Mouse (Mus musculus) intestine, embryonic 15.5 days (tissue): ENCODE measurements at regions not wholly inside any gene's neighbourhood (a gene's known extent, or its start where the extent isn't known, plus 50 kb on each side); places are given as distances from the start of the nearest gene placed in this dataset.

Experiments
- ATAC-seq: fragments of 200-750 bp; cut with Nextera tagmentation; 2 replicates; pipeline ENCODE4 v1.8.0; 2017; ENCODE audit warnings: moderate TSS enrichment, moderate library complexity
- H3K27ac ChIP-seq: fragments of 300-500 bp; sonication (generic); 2 replicates; pipeline ENCODE4 v1.5.1; 2015; ENCODE audit warnings: mild to moderate bottlenecking, inconsistent platforms
- H3K27me3 ChIP-seq: fragments of 300-500 bp; sonication (generic); replicated peaks from 2 replicates; pipeline ENCODE4 v1.6.1; 2015; ENCODE audit warnings: inconsistent platforms
- H3K36me3 ChIP-seq: fragments of 300-500 bp; sonication (generic); 2 replicates; pipeline ENCODE4 v1.6.1; 2015; ENCODE audit warnings: inconsistent platforms
- H3K4me1 ChIP-seq: fragments of 300-500 bp; sonication (generic); replicated peaks from 2 replicates; pipeline ENCODE4 v1.6.1; 2015; ENCODE audit warnings: inconsistent platforms
- H3K4me2 ChIP-seq: fragments of 300-500 bp; sonication (generic); replicated peaks from 2 replicates; pipeline ENCODE4 v1.6.1; 2015; ENCODE audit warnings: mild to moderate bottlenecking, inconsistent platforms
- H3K4me3 ChIP-seq: fragments of 300-500 bp; sonication (generic); replicated peaks from 2 replicates; pipeline ENCODE4 v1.5.1; 2015; ENCODE audit warnings: inconsistent platforms
- H3K9ac ChIP-seq: fragments of 300-500 bp; sonication (generic); 2 replicates; pipeline ENCODE4 v1.6.1; 2015; ENCODE audit warnings: inconsistent platforms
- H3K9me3 ChIP-seq: fragments of 300-500 bp; sonication (generic); 2 replicates; pipeline ENCODE4 v1.6.1; 2016; ENCODE audit warnings: inconsistent platforms
- WGBS: fragments of 180-500 bp; shearing (Covaris S2); methylation state at CpG from one replicate; pipeline ENCODE4 v1.1.7; 2015; 5-methylcytosine and 5-hydroxymethylcytosine counted together

GRCm38 (mm10) chr3:121902246-121902645 is 50.1 kb upstream of the Arhgap29 start:
- Histone ChIP-seq H3K36me3 (no peaks in the 10 kb centered on the region), H3K27ac (no peak overlapping the region)
- 91% methylated on average over 15 of the region's 15 CpGs for WGBS

GRCm38 (mm10) chr3:121900429-121900844 is 51.9 kb upstream of the Arhgap29 start:
- WGBS, result 67% methylated on average over 8 of the region's 8 CpGs
- H3K9me3 ChIP-seq, result no peaks in the 10 kb centered on the region
- H3K27me3 ChIP-seq, result no peaks in the 10 kb centered on the region
- H3K4me2 ChIP-seq, result no peak overlapping the region
- H3K4me1 ChIP-seq, result no peaks in the 10 kb centered on the region
- no peak for ATAC-seq
- no peak overlapping the region for H3K27ac ChIP-seq
- H3K4me3 ChIP-seq, result no peak overlapping the region
- no peak overlapping the region for H3K9ac ChIP-seq
- H3K36me3 ChIP-seq, result no peaks in the 10 kb centered on the region

More at GRCm38 (mm10) chr3:121902246-121902645, 50.1 kb upstream of the Arhgap29 start:
- no peak for ATAC-seq
- H3K4me1 ChIP-seq, result 0 out of 2 replicates have a peak, but pooled peaks cover 3% of the 10 kb centered on the region
- no peak overlapping the region for H3K4me2 ChIP-seq
- H3K9me3 ChIP-seq, result no peaks in the 10 kb centered on the region
- H3K27me3 ChIP-seq, result no peaks in the 10 kb centered on the region
- H3K9ac ChIP-seq, result no peak overlapping the region; the same call in 1 of the 2 replicates
- H3K4me3 ChIP-seq, result no peak overlapping the region

GRCm38 (mm10) chr3:121897821-121898574 is 54.3 kb upstream of the Arhgap29 start:
- no peak overlapping the region for H3K4me3 ChIP-seq
- H3K36me3 ChIP-seq, result no peaks in the 10 kb centered on the region
- no peak overlapping the region for H3K9ac ChIP-seq
- no peaks in the 10 kb centered on the region for H3K9me3 ChIP-seq
- no peaks in the 10 kb centered on the region for H3K27me3 ChIP-seq
- ATAC-seq, result no peak; the same call in 1 of the 2 replicates
- H3K27ac ChIP-seq, result no peak overlapping the region
- WGBS, result 56% methylated on average over 14 of the region's 14 CpGs
- H3K4me2 ChIP-seq, result no peak overlapping the region
- H3K4me1 ChIP-seq, result no peaks in the 10 kb centered on the region

GRCm38 (mm10) chr3:121893606-121894005 is 58.7 kb upstream of the Arhgap29 start:
- H3K4me3 ChIP-seq, result no peak overlapping the region
- no peaks in the 10 kb centered on the region for H3K9me3 ChIP-seq
- H3K4me2 ChIP-seq, result no peak overlapping the region
- H3K36me3 ChIP-seq, result no peaks in the 10 kb centered on the region
- H3K27me3 ChIP-seq, result no peaks in the 10 kb centered on the region
- H3K27ac ChIP-seq, result no peak overlapping the region
- peak; percentile 61; the same call in 1 of the 2 replicates for ATAC-seq
- WGBS, result 71% methylated on average over 7 of the region's 7 CpGs
- H3K4me1 ChIP-seq, result 0 out of 2 replicates have a peak, but pooled peaks cover 3% of the 10 kb centered on the region
- H3K9ac ChIP-seq, result no peak overlapping the region

GRCm38 (mm10) chr3:121892675-121893074 is 59.7 kb upstream of the Arhgap29 start:
- no peak for ATAC-seq
- Histone ChIP-seq H3K27me3 (no peaks in the 10 kb centered on the region), H3K4me3 (no peak overlapping the region), H3K27ac (no peak overlapping the region), H3K4me1 (0 out of 2 replicates have a peak, but pooled peaks cover 3% of the 10 kb centered on the region), H3K9ac (no peak overlapping the region), H3K4me2 (no peak overlapping the region), H3K36me3 (no peaks in the 10 kb centered on the region), H3K9me3 (no peaks in the 10 kb centered on the region)
- WGBS, result 82% methylated on average over 3 of the region's 3 CpGs

GRCm38 (mm10) chr3:121891338-121891737 is 61.0 kb upstream of the Arhgap29 start:
- H3K4me1 ChIP-seq, result 0 out of 2 replicates have a peak, but pooled peaks cover 4% of the 10 kb centered on the region
- peak overlapping the region; percentile 28; the same call in 1 of the 2 replicates for H3K4me2 ChIP-seq
- ATAC-seq, result 0 out of 2 replicates have a peak, but pooled peaks have one; percentile 37
- H3K27me3 ChIP-seq, result no peaks in the 10 kb centered on the region
- H3K9me3 ChIP-seq, result no peaks in the 10 kb centered on the region
- H3K4me3 ChIP-seq, result no peak overlapping the region
- WGBS, result 27% methylated on average over 9 of the region's 9 CpGs
- no peaks in the 10 kb centered on the region for H3K36me3 ChIP-seq
- H3K9ac ChIP-seq, result no peak overlapping the region
- H3K27ac ChIP-seq, result no peak overlapping the region

- Histone ChIP-seq H3K36me3 (no peaks in the 10 kb centered on the region), H3K4me3 (no peak overlapping the region), H3K27me3 (no peaks in the 10 kb centered on the region), H3K9ac (no peak overlapping the region), H3K9me3 (no peaks in the 10 kb centered on the region), H3K27ac (no peak overlapping the region), H3K4me1 (0 out of 2 replicates have a peak, but pooled peaks cover 5% of the 10 kb centered on the region), H3K4me2 (0 out of 2 replicates have a peak overlapping the region, but pooled peaks have one; percentile 17)
- 42% methylated on average over 5 of the region's 5 CpGs for WGBS
- no peak for ATAC-seq
Observed at GRCm38 (mm10) chr3:121890563-121890962, 61.8 kb upstream of the Arhgap29 start.

- Histone ChIP-seq H3K9me3 (no peaks in the 10 kb centered on the region), H3K4me2 (peak overlapping the region; percentile 22; the same call in 1 of the 2 replicates), H3K27me3 (no peaks in the 10 kb centered on the region), H3K9ac (no peak overlapping the region), H3K27ac (no peak overlapping the region), H3K4me3 (no peak overlapping the region), H3K4me1 (0 out of 2 replicates have a peak, but pooled peaks cover 5% of the 10 kb centered on the region), H3K36me3 (no peaks in the 10 kb centered on the region)
- WGBS, result 29% methylated on average over 15 of the region's 15 CpGs
- peak; percentile 27; the same call in 1 of the 2 replicates for ATAC-seq
Observed at GRCm38 (mm10) chr3:121886870-121887605, 65.3 kb upstream of the Arhgap29 start.

GRCm38 (mm10) chr3:121886309-121886708 is 66.0 kb upstream of the Arhgap29 start:
- Histone ChIP-seq H3K9ac (no peak overlapping the region), H3K9me3 (no peaks in the 10 kb centered on the region), H3K27me3 (no peaks in the 10 kb centered on the region), H3K4me3 (no peak overlapping the region), H3K4me2 (peak overlapping the region; percentile 22; the same call in 1 of the 2 replicates), H3K27ac (no peak overlapping the region), H3K36me3 (no peaks in the 10 kb centered on the region), H3K4me1 (0 out of 2 replicates have a peak, but pooled peaks cover 4% of the 10 kb centered on the region)
- 69% methylated on average over 10 of the region's 10 CpGs for WGBS
- ATAC-seq, result no peak

GRCm38 (mm10) chr3:121885265-121886178 is 66.8 kb upstream of the Arhgap29 start:
- 25% methylated on average over 10 of the region's 10 CpGs for WGBS
- no peaks in the 10 kb centered on the region for H3K36me3 ChIP-seq
- no peaks in the 10 kb centered on the region for H3K9me3 ChIP-seq
- H3K4me1 ChIP-seq, result 0 out of 2 replicates have a peak, but pooled peaks cover 2% of the 10 kb centered on the region
- no peak overlapping the region for H3K9ac ChIP-seq
- H3K27me3 ChIP-seq, result no peaks in the 10 kb centered on the region
- no peak overlapping the region for H3K4me3 ChIP-seq
- ATAC-seq, result 0 out of 2 replicates have a peak, but pooled peaks have one; percentile 38
- H3K27ac ChIP-seq, result no peak overlapping the region
- no peak overlapping the region for H3K4me2 ChIP-seq
